Mouse (Mus musculus) heart, adult 2 months (tissue): ENCODE results near the gene Kifc5b. TPM values are rescaled to one million over a fixed set of nuclear protein-coding genes. Genes with fewer than 3 reads are reported as not detected.
A peak's percentile ranks its signal among the peaks of the same experiment; 100 is the strongest.

ENCODE experiments used
- DNase-seq, 2 experiments: peaks; one replicate each; pipeline ENCODE4 v3.0.0; 2021
- H3K27ac ChIP-seq: fragments of 200-600 bp; 2 replicates; pipeline ENCODE4 v1.8.1; 2022
- H3K27me3 ChIP-seq: fragments of 200-500 bp; 2 replicates; pipeline ENCODE4 v1.6.1; 2012; ENCODE audit warnings: mild to moderate bottlenecking, low read length, inconsistent platforms, mixed read lengths; ENCODE audit not compliant: control insufficient read depth, insufficient read depth
- H3K36me3 ChIP-seq: fragments of 200-500 bp; 2 replicates; pipeline ENCODE4 v1.6.1; 2012; ENCODE audit warnings: low read length, inconsistent platforms; ENCODE audit not compliant: control insufficient read depth, insufficient read depth
- H3K4me1 ChIP-seq: fragments of 200-500 bp; 2 replicates; pipeline ENCODE4 v1.6.1; 2011; ENCODE audit warnings: low read length; ENCODE audit not compliant: control insufficient read depth, insufficient read depth
- H3K4me3 ChIP-seq: fragments of 200-600 bp; 2 replicates; pipeline ENCODE4 v1.8.1; 2022
- H3K79me2 ChIP-seq: fragments of 200-500 bp; replicated peaks from 2 replicates; pipeline ENCODE4 v1.6.1; 2012; ENCODE audit warnings: mild to moderate bottlenecking, inconsistent platforms, low read length, moderate library complexity, mixed read lengths; ENCODE audit not compliant: control insufficient read depth, insufficient read depth
- H3K9ac ChIP-seq: fragments of 200-500 bp; 2 replicates; pipeline ENCODE4 v1.6.1; 2012; ENCODE audit warnings: low read depth, mild to moderate bottlenecking, control low read depth, inconsistent platforms, low read length, mixed read lengths
- CTCF ChIP-seq: fragments of 200-600 bp; IDR thresholded peaks from 2 replicates; pipeline ENCODE4 v1.8.1; 2022; ENCODE audit warnings: antibody characterized with exemption, mild to moderate bottlenecking, moderate library complexity
- EP300 ChIP-seq: fragments of 200-500 bp; IDR thresholded peaks from 2 replicates; pipeline ENCODE4 v1.6.1; 2011; ENCODE audit warnings: low read depth, low read length, control low read depth; ENCODE audit not compliant: insufficient read depth
- POLR2A ChIP-seq: fragments of 200-500 bp; IDR thresholded peaks from 2 replicates; pipeline ENCODE4 v1.6.1; 2011; ENCODE audit warnings: mild to moderate bottlenecking, low read depth, low read length, control low read depth; ENCODE audit not compliant: insufficient read depth
- WGBS: fragments of 180-500 bp; shearing (Covaris S2); methylation state at CpG from one replicate; pipeline ENCODE4 v1.1.7; 2018; 5-methylcytosine and 5-hydroxymethylcytosine counted together
- intact Hi-C: fragments of 180-260 bp; cut with DNase I; formaldehyde crosslinking; loops from one replicate; pipeline ENCODE4 v1.15.1; 2025
- polyA plus RNA-seq: library from polyadenylated mRNA; depleted of rRNA; stranded (reverse); fragments of >200 nt; gene quantifications from 2 replicates; pipeline ENCODE4 v1.2.3, GENCODE M21; 2012
- total RNA-seq, 2 experiments: library from RNA; stranded (reverse); gene quantifications; 2 replicates each; pipeline ENCODE4 v1.2.3; 2021

Kifc5b gene
- total and polyA plus RNA-seq, 3 experiments, result 0.26 to 0.62 (median 0.36) TPM

DNA sequence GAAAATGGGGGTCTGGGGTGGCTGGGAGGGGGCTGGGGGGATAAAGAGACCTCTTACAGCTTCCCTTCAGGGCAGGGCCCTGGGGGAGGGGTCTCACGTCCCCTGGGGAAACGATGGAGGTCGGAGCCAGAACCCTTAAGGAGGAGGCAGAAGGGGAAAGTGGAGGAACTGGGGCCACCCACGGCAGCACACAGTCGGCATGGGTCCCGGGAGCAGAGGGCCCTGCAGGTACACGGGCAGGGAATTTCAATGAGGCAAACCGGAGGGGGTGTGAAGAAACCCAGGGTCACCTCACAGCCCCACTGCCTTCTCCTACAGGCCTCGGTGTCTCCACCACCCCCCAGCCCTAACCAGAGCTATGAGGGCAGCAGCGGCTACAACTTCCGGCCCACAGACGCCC, 19.6 kb downstream of the Kifc5b start:
- no peak overlapping the region for H3K9ac ChIP-seq
- no peaks in the 10 kb centered on the region for H3K79me2 ChIP-seq
- intact Hi-C loops, result no loop called here
- WGBS, result 85% methylated on average over 12 of the region's 12 CpGs
- H3K27me3 ChIP-seq, result no peaks in the 10 kb centered on the region
- no peak overlapping the region for H3K27ac ChIP-seq
- no peak for DNase-seq
- no peak overlapping the region for H3K4me3 ChIP-seq
- TF ChIP-seq EP300 (no peak), POLR2A (no peak), CTCF (no peak)
- H3K4me1 ChIP-seq, result peaks cover 5% of the 10 kb centered on the region
- no peaks in the 10 kb centered on the region; the same call in 1 of the 2 replicates for H3K36me3 ChIP-seq

DNA sequence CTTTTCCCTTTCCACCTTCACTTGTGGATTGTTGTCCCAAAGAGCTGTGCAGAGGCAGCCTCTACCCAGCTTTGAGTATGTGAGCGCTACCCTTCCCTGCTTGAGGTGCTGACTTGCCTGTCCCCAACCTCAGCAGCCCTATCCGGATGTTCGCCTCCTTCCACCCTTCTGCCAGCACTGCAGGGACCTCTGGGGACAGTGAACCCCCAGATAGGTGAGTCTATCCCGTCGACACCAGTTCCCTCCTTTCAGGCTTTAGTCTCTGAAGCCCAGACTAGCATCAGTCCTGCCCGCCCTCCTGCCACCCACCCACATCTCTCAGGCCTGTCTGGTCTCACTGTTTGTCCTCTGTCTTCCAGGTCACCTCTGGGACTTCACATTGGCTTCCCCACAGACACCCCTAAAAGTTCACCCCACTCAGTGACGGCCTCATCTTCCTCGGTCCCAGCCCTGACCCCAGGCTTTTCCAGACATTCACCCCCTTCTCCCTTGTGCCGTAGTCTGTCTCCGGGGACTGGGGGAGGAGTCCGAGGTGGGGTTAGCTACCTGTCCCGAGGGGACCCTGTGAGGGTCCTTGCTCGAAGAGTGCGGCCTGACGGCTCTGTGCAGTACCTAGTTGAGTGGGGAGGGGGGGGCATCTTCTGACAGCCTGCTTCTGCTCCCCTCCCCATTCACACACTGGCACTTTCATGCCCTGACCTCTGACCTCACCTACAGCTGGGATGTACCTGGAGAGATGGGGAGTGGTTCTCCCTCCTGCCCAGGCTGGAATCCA, 20.2 kb downstream of the Kifc5b start:
- Histone ChIP-seq H3K27me3 (no peaks in the 10 kb centered on the region), H3K4me3 (no peak overlapping the region), H3K36me3 (no peaks in the 10 kb centered on the region; the same call in 1 of the 2 replicates), H3K9ac (no peak overlapping the region), H3K4me1 (peaks cover 5% of the 10 kb centered on the region), H3K27ac (no peak overlapping the region), H3K79me2 (no peaks in the 10 kb centered on the region)
- 82% methylated on average over 15 of the region's 15 CpGs for WGBS
- no peak for TF ChIP-seq EP300
- TF ChIP-seq POLR2A, result no peak
- no peak for TF ChIP-seq CTCF
- no peak for DNase-seq
- intact Hi-C loops, result no loop called here

DNA sequence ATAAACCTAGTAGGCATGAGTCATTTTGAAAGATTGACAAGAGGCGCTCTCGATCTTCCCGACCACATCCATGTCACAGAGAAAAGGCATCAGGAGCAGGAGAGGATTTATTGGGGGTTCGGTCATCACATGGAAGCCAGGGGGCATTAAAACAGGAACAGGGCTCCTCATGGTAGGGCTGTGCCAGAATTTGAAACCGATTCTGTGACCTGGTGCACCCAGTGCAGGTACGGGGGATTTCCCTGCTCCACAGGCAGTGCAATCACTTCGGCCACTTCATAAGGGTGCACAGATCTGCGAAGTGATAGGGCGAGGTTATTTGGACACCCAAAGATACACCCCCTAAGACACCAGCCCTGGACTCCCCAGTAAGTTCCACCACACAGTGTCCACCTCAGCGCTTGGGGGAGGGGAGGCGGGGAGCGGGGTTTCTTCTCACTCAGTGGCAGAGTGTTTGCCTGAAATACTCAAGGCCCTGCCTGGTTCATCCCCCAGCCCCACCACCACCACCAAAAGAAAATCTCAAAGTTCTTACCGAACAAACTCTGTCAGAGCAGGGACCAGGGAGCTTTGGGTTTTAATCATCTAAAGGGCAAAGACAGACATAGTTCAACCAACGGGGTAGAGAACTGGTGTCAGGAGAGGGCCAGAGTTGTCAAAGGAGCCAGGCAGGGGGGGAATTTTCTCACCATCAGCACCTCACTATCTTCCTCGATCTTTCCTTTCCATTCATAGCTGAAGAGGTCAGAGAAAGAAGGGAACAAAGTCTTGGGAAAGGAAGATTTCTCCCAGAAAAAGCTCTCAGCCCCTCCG, 21.2 kb downstream of the Kifc5b start:
- Histone ChIP-seq H3K4me1 (peaks cover 5% of the 10 kb centered on the region), H3K79me2 (no peaks in the 10 kb centered on the region), H3K36me3 (no peaks in the 10 kb centered on the region; the same call in 1 of the 2 replicates), H3K4me3 (peak overlapping the region; percentile 69), H3K9ac (peak overlapping the region; percentile 67), H3K27ac (peak overlapping the region; percentile 92), H3K27me3 (no peaks in the 10 kb centered on the region)
- 51% methylated on average over 16 of the region's 16 CpGs for WGBS
- intact Hi-C loops, result loop anchor here (2.0 kb wide), 1 partner anchor 35 kb away; the partner anchor contains the start of gene Zbtb9
- no peak for TF ChIP-seq POLR2A
- TF ChIP-seq CTCF, result no peak
- TF ChIP-seq EP300, result no peak
- no peak for DNase-seq

DNA sequence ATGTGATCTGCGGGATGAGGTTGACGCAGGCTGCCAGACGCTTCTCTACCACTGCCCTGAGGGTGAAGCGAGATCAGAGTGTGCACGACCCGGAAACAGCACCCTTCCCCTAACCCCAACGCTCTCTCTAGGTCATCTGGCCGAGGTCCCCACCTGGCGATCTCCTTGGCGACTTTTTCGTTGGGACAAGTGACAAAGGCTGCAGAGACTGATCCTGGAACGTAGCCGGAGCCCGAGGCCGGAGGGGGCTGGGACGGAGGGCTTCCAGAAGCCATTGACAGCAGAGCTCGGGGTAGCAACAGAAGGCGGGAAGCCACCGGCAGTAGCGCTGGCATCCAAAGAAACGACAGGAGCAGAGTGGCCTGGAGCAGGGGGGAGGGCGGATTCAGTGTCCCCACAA, 21.8 kb downstream of the Kifc5b start:
- TF ChIP-seq EP300, result no peak
- no peak for TF ChIP-seq CTCF
- no peak for TF ChIP-seq POLR2A
- H3K4me1 ChIP-seq, result peaks cover 5% of the 10 kb centered on the region
- no peak for DNase-seq
- H3K27ac ChIP-seq, result peak overlapping the region; percentile 92
- H3K9ac ChIP-seq, result peak overlapping the region; percentile 67
- H3K79me2 ChIP-seq, result no peaks in the 10 kb centered on the region
- intact Hi-C loops, result loop anchor here (2.0 kb wide), 1 partner anchor 34 kb away; the partner anchor contains the start of gene Zbtb9
- under 1% methylated on average over 22 of the region's 22 CpGs for WGBS
- peak overlapping the region; percentile 69 for H3K4me3 ChIP-seq
- H3K27me3 ChIP-seq, result no peaks in the 10 kb centered on the region
- H3K36me3 ChIP-seq, result no peaks in the 10 kb centered on the region; the same call in 1 of the 2 replicates

DNA sequence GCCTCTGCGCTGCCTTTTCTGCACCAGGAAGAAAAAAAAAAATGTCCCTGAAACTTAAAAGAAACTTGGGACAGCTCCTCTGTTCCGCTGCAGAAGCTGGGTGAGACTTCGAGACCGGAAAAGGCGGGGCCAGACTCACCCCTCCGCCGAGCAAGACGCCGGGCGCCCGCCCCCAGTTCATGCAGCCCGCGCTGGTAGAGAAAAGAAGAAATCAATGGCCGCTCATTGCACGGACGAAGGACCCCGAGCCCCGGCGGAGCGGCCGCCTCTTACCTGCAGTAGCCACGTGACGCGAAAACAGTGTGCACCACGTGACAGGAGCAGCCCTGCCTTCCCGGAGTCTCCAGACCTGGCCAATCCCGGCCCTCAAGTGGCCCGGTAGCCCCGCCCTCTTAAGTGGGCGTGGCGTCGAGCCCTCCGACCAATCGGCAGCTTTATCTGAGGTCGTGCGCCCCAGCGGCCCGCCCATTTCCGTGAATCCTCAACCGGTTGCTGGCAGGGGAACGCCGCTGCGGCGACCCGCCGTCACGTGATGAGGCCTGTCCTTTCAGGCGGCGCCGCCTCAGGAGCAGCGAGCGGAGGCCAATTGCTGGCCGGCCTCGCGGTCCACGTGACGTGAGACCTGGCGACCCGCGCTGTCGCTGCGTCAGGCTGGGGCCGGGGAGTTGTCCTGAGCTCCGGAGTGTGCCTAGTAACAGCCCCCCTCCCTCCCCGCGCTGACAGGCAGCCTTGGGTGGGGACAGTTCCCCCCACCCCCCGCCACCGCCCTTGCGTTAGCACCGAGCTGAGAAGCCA, 22.5 kb downstream of the Kifc5b start, which contains the start of gene Cuta:
Cuta (minus strand) TSS at position 392 of the 795 bp plus-strand sequence.
- WGBS, result under 1% methylated on average over 70 of the region's 70 CpGs
- peak; percentile 99 to 100 for DNase-seq
- Histone ChIP-seq H3K27me3 (no peaks in the 10 kb centered on the region), H3K4me1 (peaks cover 5% of the 10 kb centered on the region), H3K79me2 (no peaks in the 10 kb centered on the region), H3K9ac (peak within 1 kb of the TSS; percentile 93), H3K4me3 (peak within 1 kb of the TSS; percentile 69), H3K27ac (peak within 1 kb of the TSS; percentile 94), H3K36me3 (no peaks in the 10 kb centered on the region)
- intact Hi-C loops, result loop anchor here (2.0 kb wide), 1 partner anchor 33 kb away; the partner anchor contains the start of gene Zbtb9
- TF ChIP-seq CTCF (no peak), POLR2A (peak; percentile 90), EP300 (no peak)
